Mouse (Mus musculus): ENCODE results near the gene Fam189a1. TPM values are rescaled to one million over a fixed set of nuclear protein-coding genes. Genes with fewer than 3 reads are reported as not detected.

Fam189a1 gene
- total RNA-seq, 2 experiments from 2014 or later, result 58.1 to 59.0 TPM

DNA sequence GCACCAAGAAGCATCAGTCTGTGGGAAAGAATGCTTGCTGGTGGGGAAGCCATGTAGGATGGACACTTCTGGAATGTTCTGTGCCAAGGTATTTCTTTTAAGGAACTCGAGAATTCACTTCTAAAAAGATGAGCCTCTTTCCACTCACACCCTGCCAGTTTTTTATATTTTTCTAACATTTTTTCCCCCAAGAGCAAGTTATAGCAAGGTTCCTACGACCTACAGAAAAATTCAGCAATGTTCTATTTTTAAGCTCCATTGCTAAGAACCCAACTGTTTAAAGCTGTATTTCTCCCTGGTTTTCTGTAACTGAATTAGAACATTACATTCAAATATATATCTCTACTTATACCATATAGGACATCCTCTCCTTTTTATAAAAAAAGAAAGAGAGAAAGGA lies 244.4 kb downstream of the Fam189a1 start:
- intact Hi-C loops (cut with DNase I), result no loop called here
- peak in 1 of 2 experiments; percentile 60 for DNase-seq (ENCODE audit: low spot score in 2 of 2)

GRCm38 (mm10) chr7:64910208-64910607 lies 246.2 kb downstream of the Fam189a1 start:
- intact Hi-C loops (cut with DNase I), result no loop called here
- DNase-seq (ENCODE audit: low spot score in 2 of 2), result no peak

DNA sequence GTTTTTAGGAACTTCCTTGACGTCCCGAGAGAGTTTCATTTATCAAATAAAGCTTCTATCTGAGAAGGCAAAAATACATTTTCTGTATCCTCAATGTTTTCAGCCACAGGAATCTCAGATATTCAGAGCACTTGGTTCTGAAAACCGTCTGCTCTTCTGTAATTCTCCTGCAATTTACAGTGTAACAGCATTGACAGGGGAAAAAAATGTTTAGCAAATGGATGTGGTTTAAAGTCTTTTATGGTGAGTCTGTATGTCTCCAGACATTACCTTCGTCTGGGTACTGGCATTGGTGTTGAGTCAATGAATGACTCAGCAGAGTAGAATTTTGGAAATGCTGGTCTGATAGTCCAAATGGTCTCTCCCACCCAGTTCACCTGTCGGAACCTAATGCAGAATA lies 249.4 kb downstream of the Fam189a1 start:
- DNase-seq (ENCODE audit: low spot score in 2 of 2), result no peak
- intact Hi-C loops (cut with DNase I), result no loop called here

DNA sequence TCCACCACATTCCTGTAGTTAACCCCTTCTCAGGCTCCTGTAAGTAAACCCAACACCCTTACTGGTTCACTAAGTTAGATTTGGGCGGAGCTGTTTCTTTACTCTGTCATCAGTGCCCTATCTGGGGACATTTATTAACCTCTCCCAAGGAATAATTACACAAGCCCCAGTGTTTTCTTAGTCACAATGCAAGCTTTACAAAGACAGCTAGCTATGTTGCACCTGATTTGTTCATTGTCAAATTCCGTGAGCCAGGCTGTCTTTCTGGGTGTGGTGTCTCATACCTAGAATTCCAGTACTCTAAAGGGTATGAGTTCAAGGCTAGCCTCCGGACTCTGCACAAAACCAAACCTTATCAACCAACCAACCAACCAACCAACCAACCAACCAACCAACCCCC lies 250.9 kb downstream of the Fam189a1 start:
- intact Hi-C loops (cut with DNase I), result no loop called here
- no peak for DNase-seq (ENCODE audit: low spot score in 2 of 2)

DNA sequence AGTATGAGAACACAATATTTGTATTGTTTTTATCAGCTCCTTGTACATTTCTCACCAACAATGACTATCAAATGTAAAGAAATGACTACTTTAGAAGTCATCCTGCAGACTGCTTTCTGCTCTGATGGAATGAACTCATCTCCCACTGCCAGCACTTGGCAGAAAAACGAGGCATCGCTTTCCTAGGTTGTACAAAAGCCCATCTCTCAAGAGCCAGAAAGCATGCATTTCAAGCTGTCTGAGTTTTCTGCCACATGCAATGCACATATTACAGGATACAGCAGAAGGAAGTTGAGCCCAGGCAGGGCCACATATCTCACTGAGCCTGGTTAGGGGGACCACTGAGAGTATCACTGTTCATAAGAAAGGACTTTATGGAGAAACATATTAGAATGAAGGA lies 256.1 kb downstream of the Fam189a1 start:
- intact Hi-C loops (cut with DNase I), result no loop called here
- no peak for DNase-seq (ENCODE audit: low spot score in 2 of 2)

DNA sequence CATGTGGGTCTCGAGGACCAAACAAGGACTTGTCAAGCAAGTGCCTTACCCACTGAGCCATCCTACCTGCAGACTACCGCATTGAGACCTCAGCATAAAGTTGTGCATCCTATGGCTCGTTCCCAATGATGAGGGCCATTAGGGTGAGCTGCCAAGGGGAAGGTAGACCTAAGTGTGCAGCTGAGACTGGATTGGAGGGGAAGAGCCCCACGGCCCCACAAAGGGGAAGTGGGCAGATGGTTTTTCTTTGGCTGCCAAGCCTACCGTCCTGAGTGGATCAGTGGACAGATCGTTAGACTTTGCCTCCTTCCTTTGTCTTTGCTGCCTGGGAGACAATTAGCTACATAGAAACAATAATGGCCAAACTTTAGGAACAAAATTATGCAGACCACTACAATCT lies 259.8 kb downstream of the Fam189a1 start:
- intact Hi-C loops (cut with DNase I), result no loop called here
- DNase-seq (ENCODE audit: low spot score in 2 of 2), result no peak

DNA sequence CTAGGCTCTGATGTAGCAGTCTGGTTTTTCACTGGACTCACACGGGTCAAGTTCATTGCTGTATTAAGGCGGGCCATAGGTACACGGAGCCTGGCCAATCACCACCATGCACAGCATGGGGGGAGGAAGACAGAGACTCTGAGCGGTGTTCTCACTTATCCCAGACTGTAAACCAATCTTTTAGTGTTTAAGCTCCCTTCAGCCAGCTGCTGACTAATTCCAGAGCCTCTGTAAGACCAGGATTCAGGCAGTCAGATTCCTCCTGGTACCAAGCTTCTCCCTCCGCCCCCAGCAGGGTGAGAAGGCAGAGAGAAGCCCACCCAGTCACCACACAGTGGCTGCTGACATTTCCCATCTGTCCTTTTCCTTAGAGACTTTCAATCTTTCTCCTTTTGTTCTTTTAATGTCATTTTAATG lies 260.7 kb downstream of the Fam189a1 start:
- intact Hi-C loops (cut with DNase I), result no loop called here
- DNase-seq (ENCODE audit: low spot score in 2 of 2), result peak in 1 of 2 experiments; percentile 43

GRCm38 (mm10) chr7:64891139-64891538 lies 265.2 kb downstream of the Fam189a1 start:
- intact Hi-C loops (cut with DNase I), result no loop called here
- no peak for DNase-seq (ENCODE audit: low spot score in 2 of 2)

DNA sequence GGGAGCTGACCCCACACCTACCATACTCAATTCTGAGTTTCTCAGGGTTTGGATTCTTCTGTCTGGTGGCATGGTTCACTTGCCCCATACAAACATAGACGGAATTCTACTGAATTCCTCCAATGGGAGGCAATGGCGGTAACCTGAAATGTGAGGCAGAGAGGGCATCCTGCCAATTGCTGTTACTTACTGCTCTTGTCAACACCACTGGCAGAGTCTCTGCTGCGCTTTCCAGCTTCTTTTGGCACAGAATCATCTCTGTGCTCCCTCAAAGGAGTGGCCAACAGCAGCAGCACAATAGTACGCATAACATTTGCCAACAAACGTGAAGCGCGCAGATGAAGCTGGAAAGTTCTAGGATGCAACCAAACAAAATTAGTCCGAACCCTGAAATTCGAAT lies 266.5 kb downstream of the Fam189a1 start:
- peak in 1 of 2 experiments; percentile 51 for DNase-seq (ENCODE audit: low spot score in 2 of 2)
- intact Hi-C loops (cut with DNase I), result no loop called here

- DNase-seq (ENCODE audit: low spot score in 2 of 2), result no peak
- intact Hi-C loops (cut with DNase I), result no loop called here
These were observed 272.0 kb downstream of the Fam189a1 start for GRCm38 (mm10) chr7:64884187-64884862.

GRCm38 (mm10) chr7:64882243-64882642 lies 274.1 kb downstream of the Fam189a1 start:
- intact Hi-C loops (cut with DNase I), result no loop called here
- DNase-seq (ENCODE audit: low spot score in 2 of 2), result no peak

DNA sequence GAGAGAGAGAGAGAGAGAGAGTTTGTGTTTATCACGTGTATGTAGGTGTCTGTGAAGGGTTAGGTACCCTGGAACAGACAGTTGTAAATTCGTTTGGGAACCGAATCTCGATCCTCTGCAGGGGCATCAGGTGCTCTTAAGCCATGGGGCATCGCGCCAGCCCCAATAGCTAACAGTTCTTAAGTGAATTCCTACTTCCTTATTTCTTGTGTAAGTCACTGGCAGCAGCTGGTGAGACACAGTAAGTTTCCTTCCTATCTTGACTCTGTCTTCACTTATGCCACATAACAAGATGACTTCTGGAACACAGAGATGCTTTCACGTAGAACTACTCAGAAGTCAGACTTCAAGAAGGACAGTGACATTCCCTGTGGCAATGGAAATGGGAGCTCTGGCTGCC lies 275.0 kb downstream of the Fam189a1 start:
- intact Hi-C loops (cut with DNase I), result no loop called here
- no peak for DNase-seq (ENCODE audit: low spot score in 2 of 2)

DNA sequence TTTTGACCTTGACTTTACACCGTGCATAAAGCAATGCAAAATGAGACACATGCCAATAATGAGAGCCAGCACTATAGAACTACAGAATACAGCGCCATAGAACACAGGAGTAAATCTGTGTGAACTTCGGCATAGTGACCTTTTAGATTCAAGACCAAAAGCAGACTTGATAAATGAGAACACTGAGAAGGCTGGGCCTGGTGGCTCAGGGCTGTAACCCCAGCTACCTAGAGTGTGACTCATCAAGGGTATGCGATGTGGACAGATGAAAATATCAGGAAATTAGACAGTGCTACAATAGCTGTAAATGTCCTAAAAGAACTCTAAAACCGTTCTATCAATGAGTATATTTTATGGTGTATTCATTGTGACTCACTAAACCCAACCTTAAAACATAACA lies 276.0 kb downstream of the Fam189a1 start:
- intact Hi-C loops (cut with DNase I), result no loop called here
- no peak for DNase-seq (ENCODE audit: low spot score in 2 of 2)

- peak in 1 of 2 experiments; percentile 86 for DNase-seq (ENCODE audit: low spot score in 2 of 2)
- intact Hi-C loops (cut with DNase I), result loop anchor here (10.0 kb wide), 1 partner anchor 200 kb away; no protein-coding TSS in a partner anchor
These were observed 281.4 kb downstream of the Fam189a1 start for GRCm38 (mm10) chr7:64874941-64875340.

DNA sequence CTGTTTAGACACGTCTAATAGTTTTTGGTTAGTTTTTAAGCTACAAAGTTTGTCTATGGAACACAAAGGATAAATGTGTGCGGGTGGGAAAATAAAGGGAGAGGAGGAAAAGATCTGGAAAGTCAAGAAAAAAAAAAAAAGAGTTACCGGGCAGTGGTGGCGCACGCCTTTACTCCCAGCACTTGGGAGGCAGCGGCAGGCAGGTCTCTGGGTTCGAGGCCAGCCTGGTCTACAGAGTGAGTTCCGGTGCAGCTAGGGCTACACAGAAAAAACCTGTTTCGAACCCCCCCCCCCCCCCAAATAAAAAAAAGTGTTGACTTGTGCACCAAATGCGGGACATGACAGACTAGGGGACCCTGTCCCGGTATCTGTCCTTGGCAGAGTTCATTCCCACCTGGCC lies 283.1 kb downstream of the Fam189a1 start:
- intact Hi-C loops (cut with DNase I), result loop anchor here (2.0 to 10.0 kb wide), 2 partner anchors 94 to 202 kb away; no protein-coding TSS in a partner anchor

DNA sequence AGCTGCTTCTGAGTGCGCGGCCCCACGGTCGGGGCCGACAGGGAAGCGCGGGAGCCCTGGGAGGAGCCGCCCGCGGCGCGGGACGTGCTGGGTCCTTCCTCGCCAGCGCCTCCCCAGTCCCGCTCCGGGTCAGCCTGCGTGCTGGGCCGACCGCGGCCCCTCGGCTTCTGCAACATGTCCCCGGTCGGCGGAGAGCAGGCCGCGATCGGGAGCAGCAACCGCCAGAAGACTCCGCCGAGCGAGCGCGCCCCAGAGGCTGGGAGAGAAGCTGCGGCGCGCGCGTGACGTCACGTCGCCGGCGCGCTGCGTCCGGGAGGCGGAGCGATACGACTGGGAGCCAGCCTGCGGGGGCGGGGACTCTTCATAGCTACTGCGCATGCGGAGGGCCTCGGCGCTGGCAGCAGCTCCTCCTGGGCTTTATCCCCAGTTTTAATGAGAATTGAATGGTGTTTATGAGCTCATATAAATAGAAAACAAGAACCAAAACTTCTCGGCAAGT lies 283.6 kb downstream of the Fam189a1 start, which contains the start of gene Nsmce3:
Nsmce3 (minus strand) TSS at position 255 of the 499 bp plus-strand sequence.
- DNase-seq (ENCODE audit: low spot score in 2 of 2), result peak; percentile 98
- intact Hi-C loops (cut with DNase I), result loop anchor here (2.0 to 10.0 kb wide), 2 partner anchors 94 to 202 kb away; no protein-coding TSS in a partner anchor

More for the DNA sequence above, 283.1 kb downstream of the Fam189a1 start:
- no peak for DNase-seq (ENCODE audit: low spot score in 2 of 2)

GRCm38 (mm10) chr7:64871987-64872742 lies 284.2 kb downstream of the Fam189a1 start:
- DNase-seq (ENCODE audit: low spot score in 2 of 2), result no peak
- intact Hi-C loops (cut with DNase I), result loop anchor here (2.0 to 10.0 kb wide), 2 partner anchors 93 to 203 kb away; no protein-coding TSS in a partner anchor

DNA sequence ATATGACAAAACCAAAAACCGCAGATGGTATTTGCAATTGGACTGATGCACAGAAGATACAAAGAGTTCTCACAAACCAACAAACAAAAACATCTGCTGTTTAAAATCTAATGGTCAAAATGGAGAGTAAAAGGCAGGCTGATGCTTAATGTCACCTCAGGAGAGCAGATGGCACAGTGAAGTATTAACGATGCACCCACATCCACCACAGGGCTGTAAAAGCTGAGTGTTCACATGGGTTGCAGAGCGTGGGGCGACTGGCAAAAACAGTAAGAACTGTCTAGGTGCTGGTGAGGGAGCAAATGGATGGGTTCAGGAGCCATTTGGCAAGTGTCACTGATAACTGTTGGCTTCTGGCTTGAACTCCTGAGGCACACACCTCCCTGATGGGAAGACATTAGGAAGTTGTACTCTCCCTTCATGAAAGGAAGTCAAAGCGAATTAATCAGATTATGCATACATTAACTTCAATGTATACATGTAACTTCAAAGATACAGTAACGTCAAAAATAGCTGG lies 286.8 kb downstream of the Fam189a1 start:
- no peak for DNase-seq (ENCODE audit: low spot score in 2 of 2)
- intact Hi-C loops (cut with DNase I), result loop anchor here (10.0 kb wide), 1 partner anchor 205 kb away; no protein-coding TSS in a partner anchor

GRCm38 (mm10) chr7:64863538-64863937 lies 292.8 kb downstream of the Fam189a1 start:
- intact Hi-C loops (cut with DNase I), result no loop called here
- DNase-seq (ENCODE audit: low spot score in 2 of 2), result no peak

- intact Hi-C loops (cut with DNase I), result no loop called here
- DNase-seq (ENCODE audit: low spot score in 2 of 2), result no peak
These were observed 293.4 kb downstream of the Fam189a1 start for GRCm38 (mm10) chr7:64862978-64863377.
